Mouse (Mus musculus): ENCODE results near the gene Olfr24. TPM values are rescaled to one million over a fixed set of nuclear protein-coding genes. Genes with fewer than 3 reads are reported as not detected.
A peak's percentile ranks its signal among the peaks of the same experiment; 100 is the strongest.
"Not testable (repeated sequence)": the region's sequence is repeated elsewhere in the genome, so short reads cannot be mapped to it uniquely, and the experiment has no call there.

Gene Olfr24
- total RNA-seq (2021) = not detected

DNA sequence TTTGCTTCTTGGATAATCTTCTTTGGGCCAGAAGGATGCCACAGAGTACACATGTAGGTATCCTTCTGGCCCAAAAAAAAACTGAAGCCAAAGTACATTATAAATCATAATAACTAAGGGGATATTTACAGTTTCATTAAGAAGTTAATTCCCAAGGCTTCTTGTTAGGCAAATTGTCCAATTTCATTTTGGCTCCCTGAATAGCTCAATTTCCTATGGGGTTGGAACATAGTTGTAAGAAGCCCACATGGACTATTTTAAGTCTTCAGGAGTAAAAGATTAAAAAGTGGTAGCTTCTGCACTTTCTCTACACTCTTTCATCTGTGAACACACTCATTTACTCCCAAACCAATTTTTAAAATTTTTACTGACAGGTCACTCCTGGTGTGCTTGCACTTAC, at the start of gene Olfr24:
Gene Olfr24, minus strand, starts transcription at position 101 of the 400 bp plus-strand sequence.
- intact Hi-C loops (cut with DNase I) = no loop called here

DNA sequence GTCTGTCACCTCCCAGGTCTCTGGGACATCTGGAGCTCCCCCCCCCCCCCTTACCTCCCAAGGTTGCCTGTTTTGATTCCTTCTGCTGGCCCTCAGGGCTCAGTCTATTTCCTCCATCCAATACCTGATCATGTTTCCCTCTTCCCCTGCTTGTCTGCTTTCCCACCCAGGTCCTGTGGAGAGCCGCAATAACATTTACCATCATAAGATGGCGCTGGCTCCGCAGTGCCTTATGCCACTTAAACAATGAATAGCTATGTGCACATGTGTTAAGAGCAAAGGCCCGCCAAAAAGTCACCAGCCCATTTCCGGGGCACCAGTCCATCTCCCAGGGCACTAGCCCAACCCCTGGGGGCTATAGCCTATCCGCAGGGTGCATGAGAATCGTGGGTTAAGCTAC, 21.5 kb upstream of the Olfr24 start:
- no peak for DNase-seq (ENCODE audit: low spot score in 2 of 2)
- intact Hi-C loops (cut with DNase I) = no loop called here

More for the DNA sequence above, at the start of gene Olfr24:
- no peak for DNase-seq (ENCODE audit: low spot score in 2 of 2)

DNA sequence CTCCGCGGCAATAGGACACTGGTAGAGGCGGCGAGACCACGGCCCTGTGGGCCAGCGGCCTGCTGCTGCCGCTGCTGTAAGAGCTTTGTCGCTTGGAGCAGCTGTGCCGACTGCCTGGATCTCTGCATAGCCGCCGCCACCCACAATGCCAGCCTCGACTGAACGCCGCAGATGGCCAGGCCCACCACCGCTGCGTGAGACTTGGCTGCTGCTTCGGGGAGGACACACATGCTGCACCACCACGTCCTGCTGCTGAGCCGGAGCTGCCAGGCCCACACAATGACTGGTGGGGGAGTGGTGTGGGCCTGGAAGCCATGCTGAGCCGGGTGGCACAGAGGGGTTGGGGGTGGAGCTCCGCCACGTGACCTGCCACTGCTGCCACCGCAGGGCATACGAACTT, 15.7 kb upstream of the Olfr24 start:
- intact Hi-C loops (cut with DNase I) = no loop called here
- peak; percentile 1 to 44 for DNase-seq (ENCODE audit: low spot score in 2 of 2)

DNA sequence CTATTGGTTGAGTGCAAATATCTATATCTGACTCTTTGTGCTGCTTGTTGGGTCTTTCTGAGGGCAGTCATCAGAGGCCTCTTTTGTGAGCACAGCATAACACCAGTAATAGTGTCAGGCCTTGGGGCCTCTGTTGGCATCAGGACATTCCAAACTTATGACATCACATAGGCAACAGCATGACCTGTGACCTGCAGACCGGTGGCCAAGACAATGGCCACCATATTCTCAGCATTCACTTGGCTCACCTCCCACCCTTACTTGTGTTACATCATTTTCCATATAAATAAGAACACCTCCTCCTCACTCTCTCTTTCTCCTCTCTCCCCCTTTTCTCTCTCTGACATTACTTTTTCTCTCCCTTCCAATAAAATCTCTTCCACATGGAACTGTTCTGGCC, 15.2 kb upstream of the Olfr24 start:
- no peak for DNase-seq (ENCODE audit: low spot score in 2 of 2)
- intact Hi-C loops (cut with DNase I) = no loop called here

DNA sequence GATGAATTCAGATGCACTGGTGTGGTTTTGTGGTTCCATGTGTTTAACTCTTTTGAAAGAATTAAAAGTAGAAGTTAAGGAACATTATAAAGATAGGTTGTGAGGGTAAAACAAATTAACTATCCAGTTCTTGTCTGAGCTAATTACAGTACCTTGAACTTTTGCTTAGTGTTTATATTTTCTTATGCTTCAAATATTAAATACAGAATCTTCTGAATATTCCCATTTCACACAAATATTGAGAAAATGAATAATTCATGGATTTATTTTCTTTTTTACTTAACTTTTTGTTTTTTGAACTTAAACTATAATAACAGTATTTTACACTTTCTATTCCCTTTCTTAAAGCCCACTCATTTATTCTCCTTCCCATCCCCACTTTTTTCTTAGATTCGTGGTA, 8.2 kb downstream of the Olfr24 start:
- intact Hi-C loops (cut with DNase I) = no loop called here
- DNase-seq (ENCODE audit: low spot score in 2 of 2) = no peak

DNA sequence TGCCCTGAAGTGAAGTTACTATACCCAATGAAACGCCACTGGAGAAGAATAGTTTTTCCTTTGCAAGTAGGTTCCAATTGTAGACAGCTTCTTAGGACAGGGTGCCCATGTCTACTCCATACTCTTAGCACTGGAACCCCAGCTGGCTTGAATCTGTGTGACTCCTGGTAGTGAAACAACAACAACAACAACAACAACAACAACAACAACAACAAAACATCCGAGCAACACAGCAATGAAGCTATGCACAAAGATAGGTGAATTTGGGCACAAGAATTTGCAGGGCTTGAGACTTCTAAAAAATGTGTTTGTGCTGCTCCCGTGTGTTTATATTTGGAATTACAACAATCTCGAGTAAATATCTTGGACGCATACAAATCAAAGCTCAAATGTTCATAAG, 19.2 kb downstream of the Olfr24 start:
- intact Hi-C loops (cut with DNase I) = loop anchor here (2.0 to 10.0 kb wide), 2 partner anchors 236 to 420 kb away; no protein-coding TSS in a partner anchor
- peak; percentile 12 to 26 for DNase-seq (ENCODE audit: low spot score in 2 of 2)

DNA sequence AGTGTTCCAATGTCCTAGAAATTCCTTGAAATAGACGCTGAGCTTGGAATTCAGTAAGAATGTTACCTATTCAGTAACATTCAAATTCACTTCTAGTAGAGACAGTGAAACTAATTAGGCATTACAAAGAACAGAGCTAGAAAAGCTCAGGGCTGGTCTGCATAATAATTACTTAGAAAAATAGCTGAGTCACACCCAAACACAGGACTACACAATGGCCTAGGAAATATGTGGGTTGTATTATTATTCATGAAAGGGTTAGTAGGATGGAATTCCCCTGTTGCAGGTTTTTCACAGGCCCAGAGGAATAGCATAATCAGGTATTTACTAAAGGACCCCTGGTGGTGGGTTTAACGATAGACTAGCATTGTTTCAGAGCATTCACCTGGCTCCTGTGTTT, 29.6 kb downstream of the Olfr24 start:
- DNase-seq (ENCODE audit: low spot score in 2 of 2) = not testable (repeated sequence)

DNA sequence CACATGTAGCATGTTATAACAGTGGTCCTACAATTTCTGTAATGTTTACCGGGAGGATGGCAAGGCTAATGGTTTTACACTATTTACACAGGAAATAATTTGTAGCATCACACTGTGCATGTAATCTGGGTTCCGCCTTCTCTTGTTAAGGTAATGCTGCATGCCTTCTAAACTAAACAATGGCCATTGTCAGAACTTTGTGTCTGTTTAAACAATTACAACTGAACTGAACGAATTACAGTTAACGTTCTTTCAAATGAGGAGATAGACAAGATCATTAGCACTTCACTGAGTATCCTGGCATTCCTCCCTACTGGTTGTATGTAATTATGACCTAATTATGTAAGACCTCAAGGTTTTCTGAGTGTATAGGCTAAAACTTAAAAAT, 41.1 kb downstream of the Olfr24 start:
- no peak for DNase-seq (ENCODE audit: low spot score in 2 of 2)
- intact Hi-C loops (cut with DNase I) = no loop called here

More for the DNA sequence above, 29.6 kb downstream of the Olfr24 start:
- intact Hi-C loops (cut with DNase I) = not testable (repeated sequence)

DNA sequence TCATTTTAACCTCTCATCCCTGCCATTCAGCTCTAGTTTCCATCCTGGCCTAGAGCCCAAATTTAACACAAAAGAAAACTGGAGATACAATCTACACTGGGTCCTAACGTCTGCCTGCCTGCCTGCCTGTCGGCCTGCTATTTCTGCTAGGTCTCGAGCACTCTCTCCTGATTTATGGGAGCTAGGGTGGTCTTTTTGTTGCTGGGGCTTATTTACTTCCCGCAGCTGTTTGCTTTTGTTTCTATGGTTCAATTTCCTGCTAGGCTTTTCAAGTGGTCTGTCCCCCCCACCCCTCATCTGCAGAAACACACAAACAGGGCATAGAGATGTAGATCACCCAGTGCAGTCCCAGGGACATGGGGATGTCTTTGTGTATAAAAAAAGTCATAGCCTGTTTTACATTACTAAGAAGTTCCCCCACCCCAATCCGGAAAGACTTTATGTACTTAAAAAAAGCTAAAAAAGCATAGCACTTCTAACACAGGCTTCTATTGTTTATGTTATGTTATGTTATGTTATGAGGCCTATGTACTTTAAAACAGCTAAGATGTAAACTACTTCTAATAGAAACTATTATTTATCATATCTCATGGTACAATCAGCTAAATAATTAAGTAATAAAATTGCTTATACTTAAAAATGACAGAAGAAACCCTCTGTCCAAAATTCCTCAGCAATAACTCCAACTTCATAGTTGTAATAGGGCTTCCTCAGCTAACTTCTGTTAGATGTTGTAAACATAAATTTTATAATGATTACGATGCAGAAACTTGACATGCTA, 41.7 kb downstream of the Olfr24 start:
- DNase-seq (ENCODE audit: low spot score in 2 of 2) = no peak
- intact Hi-C loops (cut with DNase I) = no loop called here

DNA sequence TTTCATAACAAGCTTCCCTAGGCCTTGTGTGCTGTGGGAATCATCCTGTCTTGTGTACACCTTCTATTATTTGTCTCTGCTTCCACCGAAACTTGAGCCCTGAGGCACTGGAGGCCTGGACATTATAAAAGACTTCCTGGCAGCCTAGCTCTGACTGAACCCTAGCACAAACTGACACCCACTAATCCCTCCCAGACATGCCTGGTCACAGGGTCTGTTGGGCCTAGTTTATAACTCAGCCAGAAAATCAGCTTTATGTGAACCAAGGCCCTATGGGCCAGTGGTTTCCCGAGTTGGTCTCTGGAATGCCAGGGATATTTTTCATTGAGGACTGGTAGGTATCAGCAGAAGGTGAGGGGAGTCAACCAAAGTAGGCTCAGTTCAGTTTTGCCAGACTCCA, 42.8 kb downstream of the Olfr24 start:
- intact Hi-C loops (cut with DNase I) = no loop called here
- DNase-seq (ENCODE audit: low spot score in 2 of 2) = no peak

DNA sequence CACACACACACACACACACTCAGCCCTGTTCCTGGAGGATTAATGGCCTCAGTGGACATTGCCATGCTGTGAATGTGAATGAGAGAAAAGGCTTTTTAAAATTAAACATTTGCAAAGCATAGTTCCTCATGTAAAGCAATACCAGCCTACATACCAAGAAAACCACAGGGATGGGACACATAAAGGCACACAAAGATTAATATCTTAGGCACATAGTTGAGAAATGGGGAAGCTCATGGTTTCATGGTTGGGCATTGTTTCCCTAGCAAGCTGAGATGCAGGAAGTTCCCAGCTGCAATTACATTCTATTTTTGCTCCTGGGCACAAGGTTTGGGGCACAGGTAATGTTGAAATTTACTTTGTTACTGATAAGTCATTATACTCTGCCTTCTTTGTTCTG, 58.2 kb downstream of the Olfr24 start:
- intact Hi-C loops (cut with DNase I) = no loop called here
- DNase-seq (ENCODE audit: low spot score in 2 of 2) = no peak

Other genes starting within 250 kb of the Olfr24 start
- not detected for gene Muc16, start 89.5 kb downstream of the Olfr24 start, total RNA-seq (2021)
- not detected for gene Olfr828, start 55.5 kb upstream of the Olfr24 start, total RNA-seq (2021)
- not detected for gene Olfr829, start 90.9 kb upstream of the Olfr24 start, total RNA-seq (2021)
- gene Olfr830, start 110.7 kb upstream of the Olfr24 start, total RNA-seq (2021) = not detected
- not detected for gene Olfr832, start 173.1 kb upstream of the Olfr24 start, total RNA-seq (2021)
- not detected for gene Olfr834, start 224.0 kb upstream of the Olfr24 start, total RNA-seq (2021)